Mouse (Mus musculus) telencephalon, adult 2 months (tissue): ENCODE results near the gene Adamts14.

Experiments
- DNase-seq: peaks from one replicate; pipeline ENCODE4 v3.0.0-alpha.2; 2011; ENCODE audit warnings: low read depth, low spot score

Adamts14 gene

GRCm38 (mm10) chr10:61275669-61276110 lies 2.5 kb upstream of the Adamts14 start:
- DNase-seq = peak; percentile 9

DNA sequence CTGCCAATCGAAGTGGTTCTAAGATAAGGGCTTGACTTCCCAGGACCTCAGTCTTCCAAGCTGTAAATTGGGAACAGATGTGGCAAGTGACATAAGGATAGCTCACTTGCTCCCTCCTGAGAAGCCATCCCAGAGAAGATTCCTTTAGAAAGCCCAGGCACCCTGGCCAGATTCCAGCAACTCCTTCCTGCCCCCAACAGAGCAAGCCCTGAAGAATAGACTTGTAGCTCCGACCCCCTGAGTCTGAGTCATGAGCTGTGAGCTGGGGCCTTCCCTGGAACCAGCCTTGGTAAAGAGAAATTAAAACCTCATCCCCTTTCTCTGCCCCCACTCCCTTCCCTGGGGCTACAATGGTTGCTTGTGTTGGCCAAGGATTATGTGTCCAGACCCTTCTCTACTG lies 1.3 kb upstream of the Adamts14 start:
- no peak for DNase-seq

DNA sequence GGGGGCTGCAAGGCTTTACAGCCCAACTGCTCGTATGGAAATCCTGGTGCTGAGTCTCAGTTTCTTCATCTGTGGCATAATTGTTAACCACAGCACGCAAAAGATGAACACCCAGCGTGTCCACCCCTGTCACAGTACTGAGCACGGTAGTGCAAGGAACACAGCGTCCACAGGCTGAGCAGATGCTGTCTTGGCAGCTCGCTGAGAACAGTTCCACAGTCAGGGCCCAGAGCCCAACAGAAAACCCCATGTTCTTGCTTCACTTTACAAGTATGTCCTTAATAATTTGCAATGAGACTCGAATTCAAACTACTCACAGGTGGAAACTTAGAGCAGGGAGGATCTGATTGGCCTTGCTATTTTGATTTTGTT lies 592 bp upstream of the Adamts14 start:
- peak; percentile 10 for DNase-seq

- no peak for DNase-seq
Measured at GRCm38 (mm10) chr10:61272631-61273030, 607 bp downstream of the Adamts14 start.

GRCm38 (mm10) chr10:61272089-61272626 lies 1.1 kb downstream of the Adamts14 start:
- DNase-seq = no peak

DNA sequence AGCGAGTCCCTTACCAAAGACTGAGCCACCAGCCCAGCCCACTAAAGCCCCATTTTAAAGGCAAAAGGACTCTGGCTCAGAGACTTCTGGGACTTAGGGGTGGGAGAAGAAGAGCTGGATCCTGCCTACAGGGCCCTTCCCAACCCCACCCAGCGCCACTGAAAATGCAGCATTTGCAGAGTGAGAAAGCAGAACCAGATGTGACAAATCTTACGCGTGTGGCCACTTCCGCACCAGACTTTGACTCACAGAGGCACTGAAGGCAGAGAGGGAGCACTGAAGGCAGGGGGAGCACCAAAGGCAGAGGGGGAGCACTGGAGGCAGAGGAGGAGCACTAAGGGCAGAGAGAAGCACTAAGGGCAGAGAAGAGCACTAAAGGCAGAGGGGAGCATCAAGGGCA lies 5.9 kb downstream of the Adamts14 start:
- no peak for DNase-seq

GRCm38 (mm10) chr10:61263606-61264005 lies 9.6 kb downstream of the Adamts14 start:
- DNase-seq = no peak

DNA sequence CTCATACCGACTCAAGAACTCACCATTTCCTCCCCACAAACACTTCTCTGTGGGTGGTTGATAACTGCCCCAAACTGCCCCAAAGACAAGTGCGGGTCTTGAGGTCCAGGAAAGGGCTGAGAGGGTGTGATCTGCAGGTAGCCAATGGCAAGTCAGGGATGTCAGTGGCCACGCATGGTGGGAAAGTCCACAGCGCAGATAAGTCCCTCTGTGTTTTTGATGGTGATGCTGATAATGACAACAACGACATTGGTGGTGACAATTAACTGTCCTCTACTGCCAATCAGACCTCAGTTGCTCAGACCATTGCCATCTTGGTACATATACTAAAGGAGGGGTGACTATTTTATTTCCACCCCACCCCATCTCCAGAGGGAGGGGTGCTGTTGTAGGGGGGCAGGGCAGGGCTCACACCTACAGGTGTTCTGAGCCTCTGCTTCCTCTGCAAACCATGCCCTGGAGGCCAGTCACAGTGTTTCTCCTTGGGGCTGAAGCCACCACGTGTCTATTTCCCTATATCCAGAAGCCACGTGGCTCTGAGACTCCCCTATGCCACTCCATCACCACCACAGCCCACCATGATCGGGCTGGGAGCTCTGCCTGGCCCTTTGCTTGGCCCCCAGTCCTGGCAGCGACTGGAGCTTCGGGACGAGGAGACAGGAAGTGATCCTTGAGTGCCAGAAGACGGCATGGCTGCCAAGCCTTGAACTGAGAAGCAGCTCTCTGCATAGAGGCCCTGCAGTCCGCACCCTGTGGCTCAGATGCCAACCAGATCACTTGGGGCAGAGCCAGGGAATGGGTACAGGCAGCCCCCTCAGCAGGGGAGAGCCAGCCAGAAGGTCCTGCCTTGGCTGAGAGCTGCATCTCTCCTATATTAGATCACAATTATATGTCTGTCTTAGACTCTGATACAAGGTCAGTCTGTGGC lies 11.7 kb downstream of the Adamts14 start:
- no peak for DNase-seq

- DNase-seq = peak; percentile 58
Measured at GRCm38 (mm10) chr10:61258131-61258530, 15.1 kb downstream of the Adamts14 start.

- DNase-seq = no peak
Measured at GRCm38 (mm10) chr10:61256665-61257064, 16.6 kb downstream of the Adamts14 start.

DNA sequence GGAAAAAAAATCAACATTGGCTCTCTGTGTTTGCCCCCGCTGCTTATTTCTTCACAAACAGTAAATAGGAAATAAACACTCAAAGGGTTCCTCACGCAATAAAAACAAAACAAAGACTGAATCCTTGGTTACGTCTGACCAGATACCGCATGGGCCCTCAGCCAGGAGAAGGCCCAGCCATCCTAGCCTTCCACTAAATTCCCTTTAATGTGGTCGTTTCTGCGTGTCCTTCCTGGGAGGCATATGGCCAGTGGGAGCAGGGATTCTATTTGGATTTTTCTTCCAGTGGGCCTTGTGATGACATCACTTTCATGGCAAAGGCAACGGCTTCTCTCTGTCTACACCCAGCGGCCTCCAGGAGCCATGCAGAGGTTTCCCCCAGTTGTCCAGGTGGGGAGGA lies 18.0 kb downstream of the Adamts14 start:
- DNase-seq = no peak

DNA sequence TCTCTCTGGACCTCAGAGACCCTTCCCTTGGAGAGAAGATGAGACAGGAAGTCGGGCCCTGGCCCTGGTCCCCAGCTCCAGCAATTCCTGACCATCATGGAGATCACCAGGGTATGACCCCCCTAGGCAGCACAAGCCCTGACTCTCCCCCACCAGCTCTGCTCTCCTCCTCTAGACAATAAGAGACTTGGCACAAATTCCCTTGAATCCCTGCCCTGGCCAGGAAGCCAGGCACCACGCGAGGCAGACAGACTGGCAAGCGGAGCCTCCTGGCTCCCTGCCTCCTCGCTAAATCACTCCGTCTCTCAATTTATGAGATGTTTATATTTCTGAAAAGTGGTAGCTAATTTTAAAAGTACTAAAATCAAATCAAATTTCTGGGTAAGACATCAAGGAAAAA lies 18.5 kb downstream of the Adamts14 start:
- DNase-seq = no peak

GRCm38 (mm10) chr10:61249951-61250350 lies 23.3 kb downstream of the Adamts14 start:
- DNase-seq = no peak

DNA sequence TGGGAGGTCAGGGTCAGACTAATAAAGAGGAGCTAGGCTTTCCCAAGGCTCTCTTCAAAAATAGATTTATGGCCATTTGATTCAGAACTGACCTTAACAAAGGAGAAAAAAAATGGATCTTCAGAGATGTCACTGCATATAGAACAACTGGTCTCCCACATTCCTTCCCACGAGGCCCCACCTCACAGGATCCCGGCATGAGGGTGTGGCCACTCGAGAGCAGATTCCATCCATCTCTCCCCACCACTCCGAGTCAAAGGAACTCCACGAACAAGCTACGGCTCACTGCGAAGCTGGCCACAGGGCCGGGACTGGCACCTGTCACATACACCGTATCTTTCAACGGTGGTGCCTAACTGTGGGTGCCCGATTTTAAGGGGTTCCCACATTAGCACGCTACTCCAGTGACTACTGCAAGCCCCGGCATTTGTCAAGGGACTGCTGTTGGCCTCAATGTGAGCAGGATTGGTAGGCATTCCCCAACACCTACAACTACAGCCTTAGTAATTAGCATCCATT lies 24.6 kb downstream of the Adamts14 start:
- DNase-seq = no peak

DNA sequence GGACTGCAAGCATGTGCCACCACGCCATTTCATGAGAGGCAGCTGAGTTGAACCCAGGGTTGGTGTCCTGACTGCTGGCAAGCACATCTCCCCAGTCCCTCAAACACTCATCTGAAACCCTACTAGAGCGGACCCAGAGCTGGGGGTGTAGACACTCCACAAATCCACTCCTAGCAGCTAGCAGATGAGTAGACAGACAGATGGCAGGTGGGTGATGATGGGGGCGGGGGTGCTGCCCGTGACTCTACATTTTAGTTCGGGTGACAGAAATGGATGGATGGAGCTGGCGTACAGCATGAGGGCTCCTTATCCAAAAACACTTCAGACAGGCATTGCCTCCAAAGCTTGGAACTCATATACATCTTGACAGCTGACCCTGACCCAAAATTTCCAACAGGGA lies 26.9 kb downstream of the Adamts14 start:
- DNase-seq = peak; percentile 51

- DNase-seq = no peak
Measured at GRCm38 (mm10) chr10:61241961-61242421, 31.2 kb downstream of the Adamts14 start.

- DNase-seq = no peak
Measured at GRCm38 (mm10) chr10:61240108-61240920, 32.9 kb downstream of the Adamts14 start.

- no peak for DNase-seq
Measured at GRCm38 (mm10) chr10:61237391-61237785, 35.9 kb downstream of the Adamts14 start.

GRCm38 (mm10) chr10:61236683-61237390 lies 36.4 kb downstream of the Adamts14 start:
- no peak for DNase-seq

- DNase-seq = no peak
Measured at GRCm38 (mm10) chr10:61235677-61236267, 37.5 kb downstream of the Adamts14 start.

- no peak for DNase-seq
Measured at GRCm38 (mm10) chr10:61234319-61234718, 38.9 kb downstream of the Adamts14 start.
